Comparison of ENCODE assay signal across 22 mouse cellular contexts in genomic region chr11:101797355-101797754, GRCm38 (mm10). TPM values are rescaled to one million over a fixed set of nuclear protein-coding genes. Genes with fewer than 3 reads are reported as not detected.
DNase-seq lines count a peak whose midpoint lies in the region; TF ChIP-seq lines count a peak whose summit lies in the region.
"Had no signal": no experiment of that assay in that cellular context is flagged by ENCODE, and none has a peak within 500 bp of the region (broad histone marks: within the 10 kb centered on the region; RNA-seq: fewer than 3 reads in every experiment).

No protein-coding gene starts in this region.

- peak; percentile 29 for DNase-seq in adrenal gland, postnatal 10 days
- DNase-seq in adrenal gland, adult 2 months: no peak
- DNase-seq in CH12.LX (ENCODE audit: extremely low read depth) (no peak), ES-E14 (ENCODE audit: low read depth, low spot score) (no peak), adipocyte (ENCODE audit: low spot score) (peak; percentile 32)
- no peak for DNase-seq in left cerebral cortex, adult 9 months (ENCODE audit: low spot score in 2 of 2)
- no peak for DNase-seq in cerebellum, adult 8-10 months
- DNase-seq: adrenal gland, adult 8-10 months; B cell, adult 2 months; cerebellum, adult 11 months; cerebellum, adult 18-20 months; cerebellum, adult 9-10 months; cerebellum, postnatal 10 days; cerebellum, postnatal 25 days; embryo, embryonic 11 days had no signal

- H3K27ac ChIP-seq in CH12.LX (ENCODE audit: insufficient read depth, low read depth) (no peak overlapping the region), ES-E14 (ENCODE audit: insufficient read depth, low read depth, low read length, poor library complexity, severe bottlenecking) (no peak overlapping the region)
- H3K27ac ChIP-seq: embryonic facial prominence, embryonic 13.5 days; embryonic facial prominence, embryonic 15.5 days; forebrain, embryonic 10.5 days; forebrain, embryonic 12.5 days had no signal

- H3K9me3 ChIP-seq in CH12.LX (replicated peaks; ENCODE audit: low read length) (peaks cover 2% of the 10 kb centered on the region), ES-E14 (ENCODE audit: control insufficient read depth, insufficient read depth, low read depth, low read length) (no peaks in the 10 kb centered on the region)
- H3K9me3 ChIP-seq: embryonic facial prominence, embryonic 13.5 days; embryonic facial prominence, embryonic 15.5 days; forebrain, embryonic 10.5 days had no signal

- H3K79me2 ChIP-seq in CH12.LX (replicated peaks; ENCODE audit: control insufficient read depth, extremely low read depth, insufficient read depth, poor library complexity, severe bottlenecking): no peaks in the 10 kb centered on the region

- no peak overlapping the region for H3K4me2 ChIP-seq in CH12.LX (ENCODE audit: insufficient read depth, low read depth, poor library complexity, severe bottlenecking)
- H3K4me2 ChIP-seq: embryonic facial prominence, embryonic 13.5 days; embryonic facial prominence, embryonic 15.5 days; forebrain, embryonic 12.5 days had no signal

- dilution Hi-C loops in CH12.LX (cut with MboI; ENCODE audit: extremely low pct_ligation_motif_present, extremely low pct_unique_long_range_greater_than_20kb, low sequenced_read_pairs): no loop called here

- in situ Hi-C loops in CH12.LX (cut with MboI; ENCODE audit: low pct_ligation_motif_present, low pct_unique_long_range_greater_than_20kb, low sequenced_read_pairs): no loop called here
- in situ Hi-C loops in ES-E14 (cut with MboI; ENCODE audit: low sequenced_read_pairs in 2 of 2, unreplicated experiment in 2 of 2): no loop called here

- no peak overlapping the region for H3K4me3 ChIP-seq in CH12.LX (replicated peaks in 1 of 3; ENCODE audit: low read depth in 2 of 3, low read length in 2 of 3, poor library complexity in 1 of 3)
- no peak overlapping the region for H3K4me3 ChIP-seq in ES-E14 (ENCODE audit: insufficient read depth in 1 of 2, low read depth in 1 of 2, low read length in 2 of 2, poor library complexity in 1 of 2, severe bottlenecking in 1 of 2)
- H3K4me3 ChIP-seq: embryonic facial prominence, embryonic 13.5 days; embryonic facial prominence, embryonic 15.5 days; erythroblast, embryonic 14.5 days; forebrain, embryonic 10.5 days; forebrain, embryonic 12.5 days had no signal

- H3K36me3 ChIP-seq in CH12.LX (replicated peaks in 1 of 2; ENCODE audit: control insufficient read depth in 1 of 2, insufficient read depth in 1 of 2, low read length in 1 of 2) (no peaks in the 10 kb centered on the region), ES-E14 (ENCODE audit: control insufficient read depth, insufficient read depth, low read length, poor library complexity, severe bottlenecking) (no peaks in the 10 kb centered on the region)
- H3K36me3 ChIP-seq: embryonic facial prominence, embryonic 13.5 days; embryonic facial prominence, embryonic 15.5 days; forebrain, embryonic 10.5 days; forebrain, embryonic 12.5 days had no signal

- TF ChIP-seq EP300 in CH12.LX (IDR thresholded peaks at IDR 0.05; ENCODE audit: low read length): no peak

- no peak overlapping the region for H3K9ac ChIP-seq in CH12.LX (ENCODE audit: insufficient read depth, low read depth)
- H3K9ac ChIP-seq in ES-E14 (ENCODE audit: insufficient read depth, low read depth, low read length, poor library complexity, severe bottlenecking): no peak overlapping the region
- H3K9ac ChIP-seq: embryonic facial prominence, embryonic 13.5 days; embryonic facial prominence, embryonic 15.5 days; forebrain, embryonic 12.5 days had no signal

- no peak for TF ChIP-seq POLR2A in CH12.LX (IDR thresholded peaks at IDR 0.05; ENCODE audit: low read depth, low read length)

- peaks cover 17% of the 10 kb centered on the region for H3K27me3 ChIP-seq in CH12.LX (replicated peaks)
- H3K27me3 ChIP-seq: embryonic facial prominence, embryonic 13.5 days; embryonic facial prominence, embryonic 15.5 days; Patski had no signal

- 0 out of 4 replicates have a peak, but pooled peaks of 1 of the 2 experiments have one; percentile 6 for TF ChIP-seq CTCF in CH12.LX (conservative IDR thresholded peaks at IDR 0.05 in 1 of 2, IDR thresholded peaks at IDR 0.05 in 1 of 2; ENCODE audit: low read depth in 2 of 2, low read length in 2 of 2)

- H3K4me1 ChIP-seq in CH12.LX (ENCODE audit: control insufficient read depth in 1 of 2, insufficient read depth in 2 of 2): peaks cover 0 to 21% of the 10 kb centered on the region in 2 experiments; a peak in 2 of 4 replicates
- H3K4me1 ChIP-seq in ES-E14 (ENCODE audit: control insufficient read depth in 2 of 2, insufficient read depth in 2 of 2, low read length in 2 of 2, poor library complexity in 1 of 2): no peaks in the 10 kb centered on the region; a peak in 2 of 4 replicates

- no peak for TF ChIP-seq RAD21 in CH12.LX (IDR thresholded peaks at IDR 0.05; ENCODE audit: low read depth, low read length)

TF ChIP-seq in CH12.LX, 34 proteins besides CTCF, POLR2A, EP300 and RAD21:
- TF ChIP-seq USF2 (conservative IDR thresholded peaks at IDR 0.05; ENCODE audit: low read depth, low read length) (no peak), MAFK (IDR thresholded peaks at IDR 0.05; ENCODE audit: insufficient replicate concordance, low read length) (peak; percentile 90), MAX (IDR thresholded peaks at IDR 0.05; ENCODE audit: low read length) (no peak)
TF ChIP-seq in CH12.LX: peak in this region for 1.

TF ChIP-seq in ES-E14, 5 proteins besides CTCF, POLR2A, EP300 and RAD21:
- TF ChIP-seq HCFC1 (IDR thresholded peaks at IDR 0.05; ENCODE audit: borderline replicate concordance, insufficient read depth, low read length) (no peak), MAFK (IDR thresholded peaks at IDR 0.05; ENCODE audit: insufficient read depth, low read depth, low read length) (peak; percentile 68), CHD2 (IDR thresholded peaks at IDR 0.05; ENCODE audit: low read depth, low read length) (no peak), ZC3H11A (IDR thresholded peaks at IDR 0.05; ENCODE audit: borderline replicate concordance, low read depth, low read length) (no peak)
TF ChIP-seq in ES-E14: peak in this region for 1.

RNA-seq across cellular contexts. Expression of gene Etv4, which starts 12.2 kb away (rescaled TPM):
- 1 to 10 TPM; 3.2 to 3.9 TPM for total RNA-seq in adrenal gland, postnatal 10 days (2021)
- 1 to 10 TPM in 1 of 2 experiments, under 1 TPM in 1; 0.58 to 1.9 TPM for total RNA-seq in adrenal gland, adult 2 months (2021)
- 3.4 and 4.7 TPM in 2 replicates for polyA plus RNA-seq in adrenal gland, adult 2 months (2012; rRNA removed)
- 3.1 and 4.2 TPM in 2 replicates for total RNA-seq in CH12.LX (2012; rRNA removed)
- total RNA-seq in CH12.LX (2014; rRNA removed): 2.4 and 2.9 TPM in 2 replicates
- 2.0 and 2.4 TPM in 2 replicates for polyA plus RNA-seq in CH12.LX (2012; ENCODE audit: insufficient read length, low read depth)
- total RNA-seq in ES-E14 (2012; rRNA removed): 78.8 and 84.0 TPM in 2 replicates
- polyA plus RNA-seq: CD4-positive, CD25-positive, alpha-beta regulatory T cell, adult 4 months; erythroblast, embryonic 14.5 days had no signal

Comparison
In these comparisons a context has a peak if more than half of its experiments do, and no peak if none do; other contexts are left out.
1. DNase-seq: peak in adrenal gland, postnatal 10 days (single experiment) and adipocyte (single experiment); none in adrenal gland, adult 2 months (single experiment), CH12.LX (single experiment), ES-E14 (single experiment), left cerebral cortex, adult 9 months (0 of 2) and cerebellum, adult 8-10 months (single experiment).
2. RNA of gene Etv4, which starts 12.2 kb away (total RNA-seq): 78.8 to 84.0 TPM in ES-E14; 3.2 to 3.9 TPM in adrenal gland, postnatal 10 days, 2.4 to 4.2 TPM in CH12.LX and 0.58 to 1.9 TPM in adrenal gland, adult 2 months; every median in the first group is over 10 times any median in the second.